Mouse (Mus musculus) B cell, adult 67 days (primary cell): ENCODE results near the gene Tceal6. TPM values are rescaled to one million over a fixed set of nuclear protein-coding genes. Genes with fewer than 3 reads are reported as not detected.

ENCODE experiments used
- total RNA-seq, 2 experiments: library from RNA; stranded (reverse); gene quantifications; 4 replicates each; pipeline ENCODE4 v1.2.4; 2023

The Tceal6 gene
- not detected for total RNA-seq

GRCm38 (mm10) chrX:135210436-135211221 is at the start of gene Tceal6:
Gene Tceal6 (minus strand): TSS chrX:135210687.

GRCm38 (mm10) chrX:135177532-135177931 is 33.0 kb downstream of the Tceal6 start, which contains the start of gene Gm15023:
Gene Gm15023 (minus strand): TSS chrX:135177632.

Other genes starting within 250 kb of the Tceal6 start
- under 1 TPM in 1 of 2 experiments, not detected in 1; 0.35 TPM for gene Nxf2, start 245.9 kb downstream of the Tceal6 start, total RNA-seq
- gene Zmat1, start 201.5 kb downstream of the Tceal6 start, total RNA-seq, result 10 to 100 TPM; 10.8 to 12.4 TPM
- gene Gm15023, start 33.1 kb downstream of the Tceal6 start, total RNA-seq, result not detected
- gene Pramel3, start 91.6 kb upstream of the Tceal6 start, total RNA-seq, result not detected
- gene Gm5128, start 162.6 kb upstream of the Tceal6 start, total RNA-seq, result not detected
- not detected for gene Gm7903, start 223.1 kb upstream of the Tceal6 start, total RNA-seq